Mouse (Mus musculus): Measurements from ENCODE around the gene Lhfpl2. TPM values are rescaled to one million over a fixed set of nuclear protein-coding genes. Genes with fewer than 3 reads are reported as not detected.

The Lhfpl2 gene
- polyA plus RNA-seq, 2 experiments from 2014 or later = 0.08 TPM; not detected in 1

DNA sequence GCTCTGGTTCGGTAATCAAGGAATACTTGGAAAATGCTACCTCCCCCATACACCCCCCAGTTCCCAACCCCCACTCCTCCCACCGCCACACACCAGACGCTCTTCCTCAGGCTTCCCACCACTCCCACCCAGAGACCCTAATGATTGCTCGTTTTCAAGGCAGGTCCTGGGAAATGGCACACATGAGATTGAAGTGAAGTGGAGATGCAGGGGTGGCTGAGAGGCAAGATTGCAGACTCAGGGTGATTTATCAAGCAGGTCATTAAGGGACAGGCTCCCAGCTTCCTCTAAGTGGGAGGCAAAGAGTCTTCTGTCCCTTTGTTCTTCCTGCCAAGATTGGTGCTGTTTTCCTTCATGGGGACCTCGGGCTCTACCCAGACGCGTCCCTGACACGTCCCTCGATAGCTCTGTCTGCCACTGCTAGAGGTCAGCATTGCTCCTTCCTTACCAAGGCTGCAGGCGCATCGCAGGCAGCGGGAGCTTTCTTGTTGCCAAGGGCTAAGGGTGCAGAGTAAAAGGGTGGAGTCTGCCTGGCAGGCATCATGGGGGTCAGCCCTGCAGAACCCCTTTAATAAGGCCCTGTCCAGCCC is 85.6 kb downstream of the Lhfpl2 start:
- ATAC-seq = no peak

GRCm38 (mm10) chr13:94144451-94144850 is 86.9 kb downstream of the Lhfpl2 start:
- no peak for ATAC-seq

DNA sequence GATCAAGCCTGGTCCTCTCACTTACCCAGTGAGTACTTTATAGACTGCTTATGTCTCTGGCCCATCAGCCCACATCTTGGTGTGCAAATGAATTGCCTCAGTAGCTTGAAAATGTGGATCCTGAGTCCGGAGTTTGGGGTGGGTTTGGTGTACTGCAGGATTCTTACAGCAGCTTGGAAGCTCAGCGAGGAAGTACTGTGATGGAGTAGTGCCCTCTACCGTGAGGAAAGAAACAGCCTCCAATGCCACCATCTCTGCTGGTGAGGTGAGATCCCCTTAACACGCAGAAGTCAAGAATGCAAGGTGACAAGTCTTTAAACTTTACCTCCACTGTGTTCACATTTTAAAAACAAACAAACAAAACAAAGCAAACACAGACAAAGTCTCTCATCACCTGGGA is 89.7 kb downstream of the Lhfpl2 start:
- ATAC-seq = no peak

DNA sequence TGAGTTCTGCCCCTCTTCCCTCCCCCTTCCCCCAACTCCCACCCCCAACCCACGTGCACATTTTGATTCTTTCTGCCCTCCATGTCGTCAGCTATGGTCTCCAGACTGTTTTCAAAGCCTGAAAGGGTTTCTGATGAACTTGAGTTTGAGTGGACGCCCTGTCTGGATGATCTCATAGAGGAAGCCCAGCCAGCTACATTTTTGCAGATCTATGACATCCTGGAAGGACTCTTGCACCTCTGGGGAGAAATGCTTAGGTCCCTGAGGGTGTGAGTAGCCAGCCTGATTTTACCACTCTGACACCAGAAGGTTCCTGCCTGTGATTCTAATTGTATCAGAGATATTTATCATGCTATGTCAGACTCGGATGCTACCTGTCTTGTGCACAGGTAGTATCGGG is 91.4 kb downstream of the Lhfpl2 start:
- no peak for ATAC-seq

DNA sequence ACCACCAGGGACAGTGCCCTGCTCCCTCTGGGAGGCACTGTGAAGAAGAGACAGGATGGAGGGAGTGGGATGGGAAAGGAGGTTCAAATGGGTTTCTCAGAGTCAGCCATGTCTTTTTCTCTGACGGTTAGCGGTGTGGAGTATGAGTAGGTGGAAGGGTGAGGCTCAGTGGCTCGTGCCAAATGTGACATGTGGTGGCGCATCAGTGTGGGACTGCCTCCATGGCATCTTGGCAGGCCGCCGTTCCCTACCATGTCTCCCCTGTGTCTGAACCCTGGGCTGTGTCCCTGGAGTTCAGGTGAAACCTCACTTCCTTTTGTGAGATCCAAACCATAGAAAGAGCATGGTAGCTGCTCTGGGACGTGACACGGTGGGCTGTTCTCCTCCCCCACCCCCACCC is 92.2 kb downstream of the Lhfpl2 start:
- no peak for ATAC-seq

- ATAC-seq = no peak
Observed at GRCm38 (mm10) chr13:94151308-94151707, 93.7 kb downstream of the Lhfpl2 start.

DNA sequence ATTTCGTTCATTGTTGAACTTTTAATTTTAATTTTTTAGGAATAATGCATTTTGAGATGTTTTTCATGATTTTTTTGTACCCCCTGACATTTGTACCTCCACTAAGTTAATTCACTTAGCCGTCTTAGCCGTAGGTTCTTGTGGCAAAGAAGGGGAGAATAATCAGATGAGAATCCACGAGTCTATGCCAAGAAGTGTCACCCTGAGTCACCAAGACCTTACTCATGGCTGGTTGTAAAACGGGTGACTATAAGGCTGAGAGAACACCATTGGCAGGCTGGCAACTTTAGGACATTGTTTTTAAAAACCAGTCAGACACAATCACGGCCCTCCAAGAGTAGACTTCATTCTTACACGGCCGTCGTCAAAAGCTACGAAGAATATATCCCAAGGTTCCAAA is 95.2 kb downstream of the Lhfpl2 start:
- ATAC-seq = no peak

GRCm38 (mm10) chr13:94153658-94154057 is 96.1 kb downstream of the Lhfpl2 start:
- no peak for ATAC-seq

- no peak for ATAC-seq
Observed at GRCm38 (mm10) chr13:94154512-94155296, 97.1 kb downstream of the Lhfpl2 start.

GRCm38 (mm10) chr13:94155657-94156429 is 98.2 kb downstream of the Lhfpl2 start:
- no peak for ATAC-seq

GRCm38 (mm10) chr13:94158864-94159477 is 101.4 kb downstream of the Lhfpl2 start:
- no peak for ATAC-seq

GRCm38 (mm10) chr13:94159478-94160220 is 102.1 kb downstream of the Lhfpl2 start:
- no peak for ATAC-seq

DNA sequence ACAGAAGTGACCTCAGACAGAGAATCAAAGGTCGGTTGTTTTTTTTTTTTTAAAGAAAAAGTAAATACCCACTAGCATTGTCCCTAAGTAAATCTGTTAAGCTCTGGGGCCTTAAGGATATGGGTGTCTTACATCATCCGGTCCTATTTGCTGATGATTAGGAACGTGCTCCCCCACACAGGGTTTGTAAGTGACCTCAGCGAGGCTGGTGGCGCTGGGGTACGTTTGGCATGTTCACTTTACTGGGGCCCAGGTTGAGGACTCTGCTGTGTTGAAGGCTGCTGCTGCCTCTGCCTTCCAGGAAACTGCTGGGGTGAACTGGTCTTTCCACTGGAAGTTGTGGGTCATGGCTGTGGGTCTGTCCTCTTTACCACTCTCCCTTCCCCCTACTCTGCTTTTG is 106.9 kb downstream of the Lhfpl2 start:
- no peak for ATAC-seq

DNA sequence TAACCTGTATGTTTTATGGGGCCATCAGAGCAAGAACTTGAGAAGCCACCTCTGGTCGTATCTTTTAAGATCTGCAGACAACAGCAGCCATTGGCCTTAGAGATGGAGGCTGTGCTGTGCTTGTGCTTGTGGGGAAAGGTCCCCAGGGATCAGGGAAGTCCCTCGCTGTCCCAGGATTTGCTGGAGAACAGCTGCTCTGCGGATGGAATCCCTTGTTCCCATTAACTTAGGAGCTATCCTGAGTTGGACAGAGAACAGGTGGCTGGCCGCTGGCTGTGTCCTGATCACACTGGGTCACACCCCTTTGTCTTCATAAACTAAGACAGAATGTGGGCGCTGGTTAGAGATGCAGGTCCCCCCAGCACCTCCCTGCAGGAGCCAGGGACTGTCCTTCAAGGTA is 110.7 kb downstream of the Lhfpl2 start:
- ATAC-seq = no peak

- no peak for ATAC-seq
Observed at GRCm38 (mm10) chr13:94169325-94169916, 111.8 kb downstream of the Lhfpl2 start.

- no peak for ATAC-seq
Observed at GRCm38 (mm10) chr13:94171612-94172011, 114.0 kb downstream of the Lhfpl2 start.

- ATAC-seq = no peak
Observed at GRCm38 (mm10) chr13:94172533-94173310, 115.1 kb downstream of the Lhfpl2 start.

- ATAC-seq = no peak
Observed at GRCm38 (mm10) chr13:94173633-94174576, 116.3 kb downstream of the Lhfpl2 start.

DNA sequence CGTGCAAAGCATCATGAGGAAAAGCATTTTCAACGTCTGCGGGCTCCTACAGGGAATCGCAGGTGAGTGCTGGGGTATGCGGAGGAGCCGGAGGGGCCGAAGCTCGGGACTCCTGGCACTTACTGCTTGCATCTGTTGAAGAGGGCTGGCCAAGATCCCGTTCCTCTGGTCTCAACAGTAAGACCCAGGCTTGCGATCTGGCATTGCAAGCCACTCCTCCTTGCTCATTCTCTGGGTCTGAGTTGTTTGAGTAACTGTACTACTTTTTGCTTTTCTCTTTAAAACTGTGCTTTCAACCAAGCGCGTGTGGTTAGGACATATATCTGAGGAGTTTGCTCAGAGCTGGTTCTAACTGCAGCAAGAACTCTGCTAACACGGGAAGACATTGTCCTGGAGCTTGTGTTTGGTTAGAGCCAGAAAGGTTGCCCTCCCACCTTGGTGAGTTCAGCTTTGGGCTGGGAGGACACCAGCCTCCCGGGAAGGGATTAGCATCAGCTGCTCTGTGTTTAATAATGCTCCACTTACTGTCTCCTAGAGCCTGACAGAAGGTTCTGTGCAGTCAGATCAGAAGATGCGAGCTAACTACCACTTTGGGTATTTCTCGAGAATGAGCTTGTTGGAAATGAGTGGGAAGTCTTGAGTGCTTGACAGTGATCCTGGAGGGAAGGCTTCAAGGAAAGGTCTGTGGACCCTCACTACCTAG is 117.1 kb downstream of the Lhfpl2 start:
- no peak for ATAC-seq

Measured in CD4-positive, CD25-positive, alpha-beta regulatory T cell, adult 4 months (primary cell).